Mouse (Mus musculus): ENCODE data around the gene Mss51. TPM values are rescaled to one million over a fixed set of nuclear protein-coding genes. Genes with fewer than 3 reads are reported as not detected.

Mss51 gene
- polyA plus RNA-seq, 1 experiment: 1.5 TPM

DNA sequence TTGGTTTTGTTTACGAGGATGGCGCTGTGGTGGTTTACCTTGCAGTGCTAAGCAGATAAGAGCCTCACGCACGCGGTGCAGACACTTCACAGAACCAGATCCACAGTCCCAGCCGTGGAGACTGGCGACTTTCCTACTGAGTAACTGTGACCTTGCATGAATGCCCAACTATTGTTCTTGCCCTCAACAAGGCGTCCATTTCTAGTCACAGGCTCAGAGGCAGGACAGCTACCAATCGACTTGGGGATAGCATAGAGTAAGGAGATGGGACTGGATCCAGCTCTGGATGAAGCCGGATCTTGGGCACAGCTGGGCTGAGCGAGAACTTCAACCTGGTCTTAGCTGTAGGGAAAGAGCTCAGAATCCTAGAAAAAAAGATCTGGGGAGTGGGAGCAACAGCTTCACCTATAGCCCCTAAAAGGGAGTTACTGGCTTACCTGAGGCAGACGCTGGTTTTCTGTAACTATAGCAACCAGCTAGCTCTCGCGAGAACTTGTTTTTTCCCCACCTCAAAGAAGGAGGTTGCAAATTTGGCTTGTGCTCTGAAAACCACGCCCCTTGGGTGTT lies 44.9 kb downstream of the Mss51 start, which contains the start of gene Cfap70:
Gene Cfap70, minus strand, starts transcription at position 462 of the 567 bp plus-strand sequence.
- no peak for TF ChIP-seq CTCF (IDR thresholded peaks at IDR 0.05; ENCODE audit: borderline replicate concordance, extremely low read depth, insufficient read depth, insufficient read length)
- no peak for TF ChIP-seq POLR2A (IDR thresholded peaks at IDR 0.05; ENCODE audit: borderline replicate concordance, extremely low read depth, insufficient read depth, insufficient read length, poor library complexity, severe bottlenecking)
- DNase-seq (ENCODE audit: low read depth): peak; percentile 85

DNA sequence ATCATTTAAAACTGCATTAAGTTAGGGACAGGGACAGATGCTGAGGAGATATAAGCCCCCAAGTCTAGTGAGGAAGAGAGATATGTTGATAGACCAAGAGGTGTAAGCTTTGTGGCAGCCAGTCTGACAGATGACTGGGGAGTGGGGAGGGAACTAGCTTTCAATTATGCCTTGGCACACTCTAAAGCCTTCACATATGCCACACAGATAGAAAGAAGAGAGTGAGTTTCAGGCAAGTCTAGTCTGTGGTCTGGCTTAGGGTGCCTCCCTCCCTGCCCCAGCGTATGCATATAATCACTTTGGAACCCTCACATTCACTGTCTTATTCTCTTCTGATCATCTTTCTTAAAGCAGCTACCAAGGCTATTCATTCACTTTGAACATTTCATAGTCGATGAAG lies 45.4 kb downstream of the Mss51 start:
- peak; percentile 74 for DNase-seq (ENCODE audit: low read depth)
- TF ChIP-seq POLR2A (IDR thresholded peaks at IDR 0.05; ENCODE audit: borderline replicate concordance, extremely low read depth, insufficient read depth, insufficient read length, poor library complexity, severe bottlenecking): no peak
- TF ChIP-seq CTCF (IDR thresholded peaks at IDR 0.05; ENCODE audit: borderline replicate concordance, extremely low read depth, insufficient read depth, insufficient read length): no peak

DNA sequence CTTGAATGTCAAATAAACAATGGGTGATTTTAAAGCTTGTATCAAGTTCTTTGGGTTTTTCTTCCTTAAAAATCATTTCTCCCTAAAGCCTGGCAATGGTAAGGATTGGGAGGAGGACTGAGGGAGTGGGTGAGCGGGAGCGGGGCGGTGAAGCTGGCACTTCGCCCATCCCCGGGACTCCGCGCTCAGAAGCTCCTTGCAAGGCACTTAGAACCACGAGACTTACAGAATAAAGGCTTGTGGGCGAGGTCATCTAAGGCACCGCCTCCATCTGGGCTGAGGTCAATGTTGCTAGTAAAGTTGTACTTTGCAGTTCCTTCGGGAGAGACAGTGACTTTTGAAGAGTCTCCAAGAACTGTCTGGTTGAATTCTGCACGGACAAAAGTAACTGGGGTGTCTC lies 49.5 kb downstream of the Mss51 start:
- no peak for TF ChIP-seq POLR2A (IDR thresholded peaks at IDR 0.05; ENCODE audit: borderline replicate concordance, extremely low read depth, insufficient read depth, insufficient read length, poor library complexity, severe bottlenecking)
- DNase-seq (ENCODE audit: low read depth): peak; percentile 36

DNA sequence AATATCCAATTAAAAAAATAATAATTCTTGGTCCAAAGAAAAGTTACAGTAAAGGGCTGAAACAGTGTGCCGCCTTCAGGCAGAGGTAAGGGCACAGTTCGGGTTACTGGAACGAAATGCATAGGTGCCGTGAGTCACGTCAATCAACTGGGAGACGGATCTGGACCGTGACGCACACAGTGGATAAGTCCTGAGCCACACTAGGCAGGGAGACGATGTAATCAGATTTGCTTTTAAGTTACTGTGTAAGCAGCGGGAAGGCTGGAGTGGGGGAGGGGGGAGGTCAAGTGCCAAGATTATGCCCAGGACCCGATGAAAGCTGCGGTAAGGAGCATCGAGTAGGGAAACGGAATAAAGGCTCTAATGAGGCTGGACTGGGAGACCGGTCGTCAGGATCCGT lies 54.4 kb downstream of the Mss51 start:
- TF ChIP-seq POLR2A (IDR thresholded peaks at IDR 0.05; ENCODE audit: borderline replicate concordance, extremely low read depth, insufficient read depth, insufficient read length, poor library complexity, severe bottlenecking): no peak
- no peak for TF ChIP-seq CTCF (IDR thresholded peaks at IDR 0.05; ENCODE audit: borderline replicate concordance, extremely low read depth, insufficient read depth, insufficient read length)
- DNase-seq (ENCODE audit: low read depth): peak; percentile 5

DNA sequence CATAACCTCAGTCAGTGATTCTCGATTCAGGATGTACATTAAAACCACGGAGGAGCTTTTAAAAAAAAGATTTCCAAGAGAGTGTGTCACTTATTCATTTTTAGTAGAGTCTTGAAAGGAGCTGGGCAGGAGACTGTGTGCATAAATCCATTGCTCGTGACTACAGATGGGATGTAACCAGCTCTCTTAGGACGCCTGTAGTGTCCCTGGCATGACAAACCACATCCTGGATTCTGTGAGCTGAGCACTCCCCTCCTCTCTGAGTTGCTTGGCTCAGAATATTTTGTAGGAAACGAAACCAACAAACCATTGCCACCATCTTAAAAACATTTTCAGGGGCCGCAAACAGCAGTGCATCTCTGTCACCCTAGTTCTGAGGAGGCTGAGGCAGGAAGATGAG lies 59.7 kb downstream of the Mss51 start:
- no peak for TF ChIP-seq CTCF (IDR thresholded peaks at IDR 0.05; ENCODE audit: borderline replicate concordance, extremely low read depth, insufficient read depth, insufficient read length)
- no peak for TF ChIP-seq POLR2A (IDR thresholded peaks at IDR 0.05; ENCODE audit: borderline replicate concordance, extremely low read depth, insufficient read depth, insufficient read length, poor library complexity, severe bottlenecking)
- no peak for DNase-seq (ENCODE audit: low read depth)

Other genes starting within 250 kb of the Mss51 start
- 0.05 TPM in 1 of 2 replicates, not detected in the other for gene Kcnk16, start 227.7 kb downstream of the Mss51 start, polyA plus RNA-seq (2012; rRNA removed)
- gene Nudt13, start 202.2 kb downstream of the Mss51 start, polyA plus RNA-seq (2012; rRNA removed): 16.5 and 17.4 TPM in 2 replicates
- 37.6 and 38.1 TPM in 2 replicates for gene Ecd, start 148.8 kb downstream of the Mss51 start, polyA plus RNA-seq (2012; rRNA removed)
- gene Fam149b, start 148.7 kb downstream of the Mss51 start, polyA plus RNA-seq (2012; rRNA removed): 54.0 and 59.6 TPM in 2 replicates
- gene Dnajc9, start 108.0 kb downstream of the Mss51 start, polyA plus RNA-seq (2012; rRNA removed): 95.7 and 127 TPM in 2 replicates
- 36.1 and 46.2 TPM in 2 replicates for gene Mrps16, start 103.3 kb downstream of the Mss51 start, polyA plus RNA-seq (2012; rRNA removed)
- 0.69 and 1.2 TPM in 2 replicates for gene Cfap70, start 44.7 kb downstream of the Mss51 start, polyA plus RNA-seq (2012; rRNA removed)
- gene Anxa7, start 16.8 kb downstream of the Mss51 start, polyA plus RNA-seq (2012; rRNA removed): 18.0 and 18.9 TPM in 2 replicates
- gene Ppp3cb, start 49.7 kb upstream of the Mss51 start, polyA plus RNA-seq (2012; rRNA removed): 114 and 141 TPM in 2 replicates
- gene Usp54, start 144.2 kb upstream of the Mss51 start, polyA plus RNA-seq (2012; rRNA removed): 25.1 and 30.3 TPM in 2 replicates
- 0.10 and 0.16 TPM in 2 replicates for gene Myoz1, start 159.6 kb upstream of the Mss51 start, polyA plus RNA-seq (2012; rRNA removed)
- 0.23 and 0.27 TPM in 2 replicates for gene Synpo2l, start 171.5 kb upstream of the Mss51 start, polyA plus RNA-seq (2012; rRNA removed)
- gene Sec24c, start 177.4 kb upstream of the Mss51 start, polyA plus RNA-seq (2012; rRNA removed): 159 and 187 TPM in 2 replicates
- 21.1 and 24.7 TPM in 2 replicates for gene Fut11, start 198.1 kb upstream of the Mss51 start, polyA plus RNA-seq (2012; rRNA removed)
- gene Chchd1, start 206.1 kb upstream of the Mss51 start, polyA plus RNA-seq (2012; rRNA removed): 95.3 and 112 TPM in 2 replicates
- 245 and 250 TPM in 2 replicates for gene Zswim8, start 210.7 kb upstream of the Mss51 start, polyA plus RNA-seq (2012; rRNA removed)
- gene Ndst2, start 237.7 kb upstream of the Mss51 start, polyA plus RNA-seq (2012; rRNA removed): 33.3 and 38.6 TPM in 2 replicates

Data from brain, embryonic 14.5 days (tissue).